Mouse (Mus musculus) lung, adult 2 months (tissue): ENCODE results near the gene Mpc2.

Experiments used
- CTCF ChIP-seq: fragments of 200-500 bp; IDR thresholded peaks from 2 replicates; pipeline ENCODE4 v1.5.1; 2011; ENCODE audit warnings: mild to moderate bottlenecking, low read length, control low read depth; ENCODE audit not compliant: insufficient read depth
- POLR2A ChIP-seq: fragments of 200-500 bp; IDR thresholded peaks from 2 replicates; pipeline ENCODE4 v1.6.1; 2011; ENCODE audit warnings: low read depth, mild to moderate bottlenecking, control low read depth, low read length, borderline replicate concordance; ENCODE audit errors: extremely low read depth

DNA sequence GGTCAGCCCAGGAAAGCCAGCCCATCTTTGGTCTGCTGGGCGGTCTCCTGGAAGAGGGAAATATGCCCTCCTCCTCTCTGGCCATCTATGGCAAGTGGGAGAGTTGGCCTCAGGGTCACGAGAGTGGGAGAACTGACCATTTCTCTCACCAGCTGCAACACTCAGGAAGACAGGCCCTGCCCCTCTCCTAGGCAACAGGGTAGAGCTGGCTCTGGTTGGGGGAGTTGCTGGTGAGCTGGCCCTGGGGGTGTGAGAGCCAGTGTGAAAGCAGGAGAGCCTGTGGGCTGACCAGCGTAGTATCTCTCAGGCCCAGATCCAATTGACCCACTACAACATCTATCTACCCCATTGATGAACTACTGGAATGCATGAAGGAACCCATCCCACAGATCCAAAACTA, 18.7 kb upstream of the Mpc2 start:
- TF ChIP-seq CTCF: no peak
- TF ChIP-seq POLR2A: no peak
